Mouse (Mus musculus) frontal cortex, adult (tissue): ENCODE measurements around the gene B3galt2.

Experiments used
- ATAC-seq: cut with Nextera tagmentation; 2 replicates; pipeline ENCODE4 v1.9.2; 2017; ENCODE audit warnings: mild to moderate bottlenecking, moderate library complexity, mixed read lengths; ENCODE audit not compliant: low TSS enrichment

B3galt2 gene

GRCm38 (mm10) chr1:143702741-143703262, 62.3 kb downstream of the B3galt2 start, which contains the start of gene Cdc73:
Gene Cdc73, minus strand, starts transcription at chr1:143702893.
- peak; percentile 96 for ATAC-seq
